Mouse (Mus musculus) small intestine, adult 2 months (tissue): ENCODE results near the gene Hsd17b7. TPM values are rescaled to one million over a fixed set of nuclear protein-coding genes. Genes with fewer than 3 reads are reported as not detected.
A peak's percentile ranks its signal among the peaks of the same experiment; 100 is the strongest.
"Not testable (repeated sequence)": the region's sequence is repeated elsewhere in the genome, so short reads cannot be mapped to it uniquely, and the experiment has no call there.

Experiments
- H3K27ac ChIP-seq: fragments of 200-500 bp; 2 replicates; pipeline ENCODE4 v1.5.1; 2012; ENCODE audit warnings: low read depth, low read length, control low read depth, inconsistent platforms; ENCODE audit not compliant: insufficient read depth
- H3K27me3 ChIP-seq: fragments of 200-500 bp; 2 replicates; pipeline ENCODE4 v1.6.1; 2012; ENCODE audit warnings: mild to moderate bottlenecking, moderate library complexity, low read length, inconsistent platforms; ENCODE audit not compliant: control insufficient read depth, insufficient read depth
- H3K36me3 ChIP-seq: fragments of 200-500 bp; 2 replicates; pipeline ENCODE4 v1.6.1; 2012; ENCODE audit warnings: mild to moderate bottlenecking, low read length, control low read depth, inconsistent platforms; ENCODE audit not compliant: control insufficient read depth, insufficient read depth
- H3K4me1 ChIP-seq: fragments of 200-500 bp; 2 replicates; pipeline ENCODE4 v1.6.1; 2012; ENCODE audit warnings: low read length, inconsistent platforms, mixed read lengths; ENCODE audit not compliant: control insufficient read depth, insufficient read depth, insufficient read length
- H3K4me3 ChIP-seq: fragments of 200-500 bp; 2 replicates; pipeline ENCODE4 v1.5.1; 2012; ENCODE audit warnings: low read depth, mild to moderate bottlenecking, control low read depth, inconsistent platforms, low read length, moderate library complexity
- CTCF ChIP-seq: fragments of 200-500 bp; IDR thresholded peaks from 2 replicates; pipeline ENCODE4 v1.5.1; 2012; ENCODE audit warnings: low read depth, mild to moderate bottlenecking, control low read depth, inconsistent platforms, low read length, moderate library complexity, mixed read lengths; ENCODE audit not compliant: insufficient replicate concordance, insufficient read length; ENCODE audit errors: extremely low read depth
- POLR2A ChIP-seq: fragments of 200-500 bp; IDR thresholded peaks from 2 replicates; pipeline ENCODE4 v1.6.1; 2012; ENCODE audit warnings: low read depth, mild to moderate bottlenecking, control low read depth, inconsistent platforms, low read length, moderate library complexity
- WGBS: fragments of 180-500 bp; shearing (Covaris S2); methylation state at CpG from one replicate; pipeline ENCODE4 v1.1.7; 2018; 5-methylcytosine and 5-hydroxymethylcytosine counted together
- polyA plus RNA-seq: library from polyadenylated mRNA; depleted of rRNA; stranded (reverse); fragments of >200 nt; gene quantifications from 2 replicates; pipeline ENCODE4 v1.2.3, GENCODE M21; 2012

Hsd17b7 gene
- polyA plus RNA-seq, 1 experiment: 3.6 TPM

GRCm38 (mm10) chr1:170005297-170005696, 36.3 kb upstream of the Hsd17b7 start:
- WGBS: 61% methylated on average over 3 of the region's 3 CpGs
- TF ChIP-seq POLR2A (no peak), CTCF (no peak)
- no peak overlapping the region for H3K27ac ChIP-seq

DNA sequence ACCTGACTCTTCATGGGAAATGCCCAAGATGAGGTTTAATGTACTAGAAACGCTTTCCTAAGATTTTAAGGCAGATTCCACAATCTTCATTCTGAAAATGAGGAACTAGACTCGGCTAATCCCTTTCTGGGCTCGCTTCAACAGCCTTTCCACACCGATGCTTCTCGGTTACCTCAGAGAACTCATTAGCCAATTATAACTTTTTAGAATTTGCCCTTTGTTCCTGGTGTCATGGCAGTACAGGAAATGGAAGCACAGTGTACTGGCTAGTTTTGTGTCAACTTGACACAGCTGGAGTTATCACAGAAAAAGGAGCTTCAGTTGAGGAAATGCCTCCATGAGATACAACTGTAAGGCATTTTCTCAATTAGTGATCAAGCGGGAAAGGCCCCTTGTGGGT, 24.9 kb upstream of the Hsd17b7 start:
- 85% methylated on average over 6 of the region's 6 CpGs for WGBS
- not testable (repeated sequence) for H3K36me3 ChIP-seq

More at GRCm38 (mm10) chr1:170005297-170005696, 36.3 kb upstream of the Hsd17b7 start:
- no peaks in the 10 kb centered on the region for H3K27me3 ChIP-seq
- no peak overlapping the region for H3K4me3 ChIP-seq
- H3K36me3 ChIP-seq: no peaks in the 10 kb centered on the region
- no peaks in the 10 kb centered on the region for H3K4me1 ChIP-seq

GRCm38 (mm10) chr1:169986166-169986565, 17.1 kb upstream of the Hsd17b7 start:
- H3K36me3 ChIP-seq: no peaks in the 10 kb centered on the region
- H3K27me3 ChIP-seq: no peaks in the 10 kb centered on the region
- TF ChIP-seq CTCF (no peak), POLR2A (no peak)
- H3K4me3 ChIP-seq: no peak overlapping the region
- no peaks in the 10 kb centered on the region for H3K4me1 ChIP-seq
- 58% methylated on average over 1 of the region's 1 CpGs for WGBS
- H3K27ac ChIP-seq: no peak overlapping the region

More for the DNA sequence above, 24.9 kb upstream of the Hsd17b7 start:
- not testable (repeated sequence) for H3K4me1 ChIP-seq, H3K27ac ChIP-seq, H3K4me3 ChIP-seq, H3K27me3 ChIP-seq

- no peak overlapping the region for H3K4me3 ChIP-seq
- no peak overlapping the region for H3K27ac ChIP-seq
- no peaks in the 10 kb centered on the region for H3K27me3 ChIP-seq
- 74% methylated on average over 4 of the region's 4 CpGs for WGBS
- no peaks in the 10 kb centered on the region for H3K36me3 ChIP-seq
- no peak for TF ChIP-seq POLR2A
- no peak for TF ChIP-seq CTCF
- no peaks in the 10 kb centered on the region for H3K4me1 ChIP-seq
These were observed 8.6 kb upstream of the Hsd17b7 start for GRCm38 (mm10) chr1:169977621-169978020.

- Histone ChIP-seq H3K27me3 (no peaks in the 10 kb centered on the region), H3K4me3 (no peak overlapping the region), H3K4me1 (peaks cover 3% of the 10 kb centered on the region; the same call in 1 of the 2 replicates), H3K27ac (no peak overlapping the region), H3K36me3 (no peaks in the 10 kb centered on the region)
- WGBS: 81% methylated on average over 2 of the region's 2 CpGs
- TF ChIP-seq POLR2A (no peak), CTCF (no peak)
These were observed 3.0 kb upstream of the Hsd17b7 start for GRCm38 (mm10) chr1:169971998-169972397.

DNA sequence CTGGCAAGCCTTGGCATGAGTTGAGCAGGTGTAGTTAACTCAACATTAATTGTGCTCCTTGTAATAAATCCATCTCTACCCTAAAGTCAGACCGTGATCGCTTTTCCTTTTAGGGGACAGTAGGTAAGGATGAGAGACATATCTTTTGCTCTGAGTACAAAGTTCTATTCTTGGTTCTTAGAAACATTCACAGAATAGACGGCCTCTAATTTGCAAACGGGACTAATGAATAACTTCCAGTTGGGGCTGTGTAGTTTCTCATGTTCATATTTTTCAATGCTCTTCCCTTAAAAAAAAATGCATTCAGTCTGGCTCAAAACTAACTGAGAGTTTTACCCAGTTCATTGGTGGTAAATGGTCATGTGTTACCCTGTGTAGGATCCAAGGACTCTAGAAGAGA, 1.9 kb upstream of the Hsd17b7 start:
- TF ChIP-seq POLR2A (no peak), CTCF (no peak)
- no peak overlapping the region for H3K27ac ChIP-seq
- peaks cover 3% of the 10 kb centered on the region; the same call in 1 of the 2 replicates for H3K36me3 ChIP-seq
- no peak overlapping the region for H3K4me3 ChIP-seq
- no peaks in the 10 kb centered on the region for H3K27me3 ChIP-seq
- 68% methylated on average over 4 of the region's 4 CpGs for WGBS
- H3K4me1 ChIP-seq: peaks cover 3% of the 10 kb centered on the region; the same call in 1 of the 2 replicates

- H3K27ac ChIP-seq: peak overlapping the region; percentile 56; the same call in 1 of the 2 replicates
- 0% methylated on average over 9 of the region's 9 CpGs for WGBS
- H3K27me3 ChIP-seq: no peaks in the 10 kb centered on the region
- no peak for TF ChIP-seq CTCF
- no peak for TF ChIP-seq POLR2A
- peak overlapping the region; percentile 87 for H3K4me3 ChIP-seq
- H3K36me3 ChIP-seq: peaks cover 12% of the 10 kb centered on the region
- H3K4me1 ChIP-seq: peaks cover 3% of the 10 kb centered on the region; the same call in 1 of the 2 replicates
These were observed 460 bp upstream of the Hsd17b7 start for GRCm38 (mm10) chr1:169969516-169969886.

- H3K36me3 ChIP-seq: peaks cover 42% of the 10 kb centered on the region
These were observed 15.9 kb downstream of the Hsd17b7 start for GRCm38 (mm10) chr1:169953106-169953505.

More at GRCm38 (mm10) chr1:169953106-169953505, 15.9 kb downstream of the Hsd17b7 start:
- Histone ChIP-seq H3K27me3 (no peaks in the 10 kb centered on the region), H3K4me3 (no peak overlapping the region), H3K27ac (no peak overlapping the region), H3K4me1 (no peaks in the 10 kb centered on the region)
- 98% methylated on average over 10 of the region's 10 CpGs for WGBS
- no peak for TF ChIP-seq CTCF
- no peak for TF ChIP-seq POLR2A
